Mouse (Mus musculus): ENCODE data around the gene Nek8.

GRCm38 (mm10) chr11:78193113-78193512 is 16.6 kb upstream of the Nek8 start, which contains the start of gene Proca1:
- TF ChIP-seq CTCF (IDR thresholded peaks at IDR 0.05; ENCODE audit: control insufficient read depth, insufficient read depth, insufficient replicate concordance, low read depth, low read length), result no peak
- no peak for TF ChIP-seq POLR2A (IDR thresholded peaks at IDR 0.05; ENCODE audit: control insufficient read depth, low read depth, low read length)

All from testis, adult 2 months (tissue).